21 mouse cellular contexts compared by ENCODE assay signal in the genomic region with DNA sequence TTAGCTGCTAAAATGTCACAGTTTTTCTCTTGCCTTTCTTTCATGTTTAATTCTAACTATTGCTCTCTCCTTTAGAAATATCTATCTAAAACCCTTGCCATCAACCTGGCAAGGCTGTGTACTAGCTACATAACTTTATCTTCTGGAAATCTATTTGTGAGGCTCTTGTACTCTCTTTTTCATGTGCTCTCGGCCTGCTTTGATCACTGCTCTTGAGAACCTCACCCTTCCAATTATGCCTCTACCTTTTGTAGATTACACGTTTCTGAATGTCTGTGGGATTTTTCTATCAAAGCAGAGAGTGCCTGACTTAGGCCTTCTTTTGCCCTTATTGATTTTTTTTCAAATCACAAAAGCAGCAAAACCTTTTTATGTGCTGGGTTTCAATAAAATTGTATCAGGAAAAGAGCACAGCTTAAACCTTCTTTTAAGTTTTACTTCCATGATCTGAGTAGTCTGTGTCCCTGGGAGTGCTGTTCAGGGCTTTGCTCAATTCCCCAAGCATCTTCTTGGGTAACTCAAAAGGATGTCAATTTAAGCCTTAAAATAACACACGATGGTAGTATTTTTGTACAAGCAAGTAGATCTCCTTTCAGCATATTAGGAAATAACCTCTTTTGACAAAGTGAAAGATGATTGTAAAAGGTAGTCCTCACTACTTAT.
"Had no signal": no experiment of that assay in that cellular context is flagged by ENCODE, and none has a peak within 500 bp of the region (broad histone marks: within the 10 kb centered on the region; RNA-seq: fewer than 3 reads in every experiment).

No protein-coding gene starts in this region.

- H3K27ac ChIP-seq: liver, embryonic 13.5 days; liver, embryonic 15.5 days; lung, embryonic 15.5 days; macrophage; neural tube, embryonic 13.5 days; neural tube, embryonic 15.5 days; stomach, embryonic 15.5 days; stomach, postnatal 0 days had no signal

- H3K27me3 ChIP-seq: liver, embryonic 13.5 days; liver, embryonic 15.5 days; lung, embryonic 15.5 days; megakaryocyte, embryonic 14.5 days; neural tube, embryonic 13.5 days; neural tube, embryonic 15.5 days; stomach, embryonic 15.5 days had no signal

- H3K9ac ChIP-seq: liver, embryonic 13.5 days; liver, embryonic 15.5 days; liver, postnatal 0 days; lung, embryonic 15.5 days; neural tube, embryonic 13.5 days; neural tube, embryonic 15.5 days; stomach, embryonic 15.5 days had no signal

- H3K4me1 ChIP-seq: liver, embryonic 13.5 days; liver, embryonic 15.5 days; lung, embryonic 15.5 days; megakaryocyte, embryonic 14.5 days; neural tube, embryonic 13.5 days; neural tube, embryonic 15.5 days; stomach, embryonic 15.5 days had no signal

- H3K4me3 ChIP-seq: liver, embryonic 13.5 days; liver, embryonic 15.5 days; lung, embryonic 15.5 days; megakaryocyte, embryonic 14.5 days; myocyte; neural tube, embryonic 13.5 days; neural tube, embryonic 15.5 days; stomach, embryonic 15.5 days had no signal

- DNase-seq: liver, embryonic 13.5 days; liver, postnatal 0 days; lung, adult 2 months; lung, postnatal 14 days; lung, postnatal 36 days; retina, postnatal 1 day; right cerebral cortex, adult 18-20 months; right cerebral cortex, postnatal 14 days; thymus, adult 2 months; thymus, postnatal 25 days; thymus, postnatal 4 days had no signal

- ATAC-seq: liver, postnatal 0 days; lung, postnatal 0 days had no signal

- H3K9me3 ChIP-seq: liver, embryonic 13.5 days; liver, embryonic 15.5 days; lung, embryonic 15.5 days; neural tube, embryonic 13.5 days; neural tube, embryonic 15.5 days; stomach, embryonic 15.5 days had no signal

- H3K4me2 ChIP-seq: liver, embryonic 13.5 days; liver, embryonic 15.5 days; lung, embryonic 15.5 days; neural tube, embryonic 13.5 days; neural tube, embryonic 15.5 days; stomach, embryonic 15.5 days had no signal

- H3K36me3 ChIP-seq: liver, embryonic 13.5 days; liver, embryonic 15.5 days; lung, embryonic 15.5 days; neural tube, embryonic 13.5 days; neural tube, embryonic 15.5 days; stomach, embryonic 15.5 days had no signal
